Mouse (Mus musculus): ENCODE measurements around the gene Defb20. TPM values are rescaled to one million over a fixed set of nuclear protein-coding genes. Genes with fewer than 3 reads are reported as not detected.

The Defb20 gene
- polyA plus RNA-seq, 1 experiment from 2014 or later: not detected

GRCm38 (mm10) chr2:152516084-152516483 is 39.2 kb downstream of the Defb20 start:
- H3K9ac ChIP-seq (ENCODE audit: low read length): no peak overlapping the region
- H3K27ac ChIP-seq (ENCODE audit: low read length): no peak overlapping the region
- H3K4me2 ChIP-seq (ENCODE audit: low read depth, low read length): no peak overlapping the region
- ATAC-seq (replicated peaks; ENCODE audit: extremely low read depth, insufficient read depth, low FRiP score): no peak
- H3K4me3 ChIP-seq (ENCODE audit: low read length): no peak overlapping the region
- H3K36me3 ChIP-seq (ENCODE audit: control insufficient read depth, insufficient read depth): no peaks in the 10 kb centered on the region
- H3K27me3 ChIP-seq (ENCODE audit: control insufficient read depth, insufficient read depth, low read length): no peaks in the 10 kb centered on the region
- no peaks in the 10 kb centered on the region for H3K4me1 ChIP-seq (ENCODE audit: control insufficient read depth, insufficient read depth, low read length)
- H3K9me3 ChIP-seq (replicated peaks; ENCODE audit: control insufficient read depth, low read length): no peaks in the 10 kb centered on the region
- 74% methylated on average over 4 of the region's 4 CpGs for WGBS

GRCm38 (mm10) chr2:152517981-152518380 is 41.1 kb downstream of the Defb20 start, which contains the start of gene Defb28:
Gene Defb28 (plus strand): TSS chr2:152518255.
- 67% methylated on average over 4 of the region's 4 CpGs for WGBS
- peaks cover 2% of the 10 kb centered on the region; the same call in 1 of the 2 replicates for H3K9me3 ChIP-seq (replicated peaks; ENCODE audit: control insufficient read depth, low read length)

More at GRCm38 (mm10) chr2:152517981-152518380, 41.1 kb downstream of the Defb20 start, which contains the start of gene Defb28:
- Histone ChIP-seq H3K9ac (ENCODE audit: low read length) (no peak within 1 kb of the TSS), H3K27ac (ENCODE audit: low read length) (no peak within 1 kb of the TSS), H3K4me2 (ENCODE audit: low read depth, low read length) (no peak within 1 kb of the TSS), H3K36me3 (ENCODE audit: control insufficient read depth, insufficient read depth) (no peaks in the 10 kb centered on the region), H3K4me3 (ENCODE audit: low read length) (no peak within 1 kb of the TSS), H3K4me1 (ENCODE audit: control insufficient read depth, insufficient read depth, low read length) (no peaks in the 10 kb centered on the region), H3K27me3 (ENCODE audit: control insufficient read depth, insufficient read depth, low read length) (no peaks in the 10 kb centered on the region)
- ATAC-seq (replicated peaks; ENCODE audit: extremely low read depth, insufficient read depth, low FRiP score): no peak

Other genes starting within 250 kb of the Defb20 start
- 33.1 and 34.0 TPM in 2 replicates for gene Tbc1d20, start 183.2 kb upstream of the Defb20 start, polyA plus RNA-seq (2015; fragmentation: Nextera tagmentation; extraction: Ambion mirVana)
- 78.3 and 82.4 TPM in 2 replicates for gene Rbck1, start 144.4 kb upstream of the Defb20 start, polyA plus RNA-seq (2015; fragmentation: Nextera tagmentation; extraction: Ambion mirVana)
- gene Trib3, start 133.0 kb upstream of the Defb20 start, polyA plus RNA-seq (2015; fragmentation: Nextera tagmentation; extraction: Ambion mirVana): 3.3 and 3.8 TPM in 2 replicates
- 1.2 and 1.3 TPM in 2 replicates for gene Nrsn2, start 100.4 kb upstream of the Defb20 start, polyA plus RNA-seq (2015; fragmentation: Nextera tagmentation; extraction: Ambion mirVana)
- 5.4 and 7.3 TPM in 2 replicates for gene Sox12, start 79.0 kb upstream of the Defb20 start, polyA plus RNA-seq (2015; fragmentation: Nextera tagmentation; extraction: Ambion mirVana)
- 24.3 and 26.0 TPM in 2 replicates for gene Zcchc3, start 62.0 kb upstream of the Defb20 start, polyA plus RNA-seq (2015; fragmentation: Nextera tagmentation; extraction: Ambion mirVana)
- gene 6820408C15Rik, start 61.5 kb upstream of the Defb20 start, polyA plus RNA-seq (2015; fragmentation: Nextera tagmentation; extraction: Ambion mirVana): 3.5 TPM in 2 replicates
- not detected in 2 replicates for gene Defb23, start 12.4 kb upstream of the Defb20 start, polyA plus RNA-seq (2015; fragmentation: Nextera tagmentation; extraction: Ambion mirVana)
- not detected in 2 replicates for gene Defb22, start 13.1 kb downstream of the Defb20 start, polyA plus RNA-seq (2015; fragmentation: Nextera tagmentation; extraction: Ambion mirVana)
- gene Defb26, start 34.6 kb downstream of the Defb20 start, polyA plus RNA-seq (2015; fragmentation: Nextera tagmentation; extraction: Ambion mirVana): not detected in 2 replicates
- gene Defb28, start 41.2 kb downstream of the Defb20 start, polyA plus RNA-seq (2015; fragmentation: Nextera tagmentation; extraction: Ambion mirVana): not detected in 2 replicates
- not detected in 2 replicates for gene Defb29, start 63.0 kb downstream of the Defb20 start, polyA plus RNA-seq (2015; fragmentation: Nextera tagmentation; extraction: Ambion mirVana)
- gene Gm17416, start 92.3 kb downstream of the Defb20 start, polyA plus RNA-seq (2015; fragmentation: Nextera tagmentation; extraction: Ambion mirVana): not detected in 2 replicates
- not detected in 2 replicates for gene Defb21, start 95.7 kb downstream of the Defb20 start, polyA plus RNA-seq (2015; fragmentation: Nextera tagmentation; extraction: Ambion mirVana)
- 0.61 and 1.2 TPM in 2 replicates for gene Defb19, start 103.2 kb downstream of the Defb20 start, polyA plus RNA-seq (2015; fragmentation: Nextera tagmentation; extraction: Ambion mirVana)
- gene Defb45, start 122.3 kb downstream of the Defb20 start, polyA plus RNA-seq (2015; fragmentation: Nextera tagmentation; extraction: Ambion mirVana): not detected in 2 replicates
- gene Defb36, start 127.3 kb downstream of the Defb20 start, polyA plus RNA-seq (2015; fragmentation: Nextera tagmentation; extraction: Ambion mirVana): not detected in 2 replicates
- 0.88 TPM in 1 of 2 replicates, not detected in the other for gene Defb25, start 146.0 kb downstream of the Defb20 start, polyA plus RNA-seq (2015; fragmentation: Nextera tagmentation; extraction: Ambion mirVana)
- gene Rem1, start 149.9 kb downstream of the Defb20 start, polyA plus RNA-seq (2015; fragmentation: Nextera tagmentation; extraction: Ambion mirVana): 12.8 and 14.8 TPM in 2 replicates
- 76.4 and 81.7 TPM in 2 replicates for gene H13, start 192.4 kb downstream of the Defb20 start, polyA plus RNA-seq (2015; fragmentation: Nextera tagmentation; extraction: Ambion mirVana)
- gene Mcts2, start 210.0 kb downstream of the Defb20 start, polyA plus RNA-seq (2015; fragmentation: Nextera tagmentation; extraction: Ambion mirVana): 18.9 and 19.2 TPM in 2 replicates

Data from heart, embryonic 16.5 days (tissue).